Mouse (Mus musculus): Measurements from ENCODE around the gene Fbxw4. TPM values are rescaled to one million over a fixed set of nuclear protein-coding genes. Genes with fewer than 3 reads are reported as not detected.

Gene Fbxw4
- polyA plus RNA-seq (2014; fragmentation: Nextera tagmentation; extraction: Ambion mirVana), result 3.3 and 4.4 TPM in 2 replicates

GRCm38 (mm10) chr19:45659738-45660502 lies at the start of gene Fbxw4:
TSS of gene Fbxw4 (minus strand) at chr19:45660312.
- WGBS, result under 1% methylated on average over 75 of the region's 94 CpGs
- H3K9me3 ChIP-seq (ENCODE audit: control insufficient read depth, low read length), result no peaks in the 10 kb centered on the region
- H3K27me3 ChIP-seq (ENCODE audit: control insufficient read depth, insufficient read depth, low read length), result no peaks in the 10 kb centered on the region
- H3K36me3 ChIP-seq (ENCODE audit: control insufficient read depth, insufficient read depth, low read length), result no peaks in the 10 kb centered on the region
- H3K4me1 ChIP-seq (ENCODE audit: control insufficient read depth, insufficient read depth, low read length), result peaks cover 16% of the 10 kb centered on the region
- H3K9ac ChIP-seq (ENCODE audit: low read length), result peak within 1 kb of the TSS; percentile 97
- ATAC-seq (ENCODE audit: insufficient number of reproducible peaks, low FRiP score, low TSS enrichment, low read depth) (peak; percentile 72), DNase-seq (ENCODE audit: low spot score) (peak; percentile 79)
- H3K4me3 ChIP-seq (ENCODE audit: low read depth, low read length), result peak within 1 kb of the TSS; percentile 73
- peak within 1 kb of the TSS; percentile 90 for H3K27ac ChIP-seq (replicated peaks; ENCODE audit: low read depth, low read length)
- H3K4me2 ChIP-seq (ENCODE audit: low read depth, severe bottlenecking), result peak within 1 kb of the TSS; percentile 77

DNA sequence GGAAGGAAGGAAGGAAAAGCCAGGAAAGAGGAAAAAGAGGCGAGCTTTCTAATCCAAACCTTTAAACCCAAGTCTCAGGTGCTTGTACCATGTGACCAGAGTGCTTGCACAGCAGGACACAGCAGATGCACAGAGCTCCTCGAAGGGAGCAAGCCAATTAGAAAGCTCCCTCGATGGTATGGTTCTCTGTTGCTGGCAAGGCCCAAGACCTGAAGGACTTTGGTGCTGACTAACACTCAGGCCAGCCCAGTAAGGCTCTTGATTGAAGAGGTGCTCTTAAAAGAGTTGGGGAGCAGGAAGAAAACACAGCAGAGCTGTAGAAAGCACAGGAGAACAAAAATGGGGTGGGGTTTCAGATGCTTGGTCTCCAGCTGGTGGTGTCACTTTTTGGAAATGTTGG lies 48.6 kb upstream of the Fbxw4 start:
- H3K27ac ChIP-seq (replicated peaks; ENCODE audit: low read depth, low read length), result no peak overlapping the region
- H3K4me1 ChIP-seq (ENCODE audit: control insufficient read depth, insufficient read depth, low read length), result no peaks in the 10 kb centered on the region
- H3K27me3 ChIP-seq (ENCODE audit: control insufficient read depth, insufficient read depth, low read length), result no peaks in the 10 kb centered on the region
- H3K4me3 ChIP-seq (ENCODE audit: low read depth, low read length), result no peak overlapping the region
- H3K9me3 ChIP-seq (ENCODE audit: control insufficient read depth, low read length), result no peaks in the 10 kb centered on the region
- no peak overlapping the region for H3K4me2 ChIP-seq (ENCODE audit: low read depth, severe bottlenecking)
- H3K9ac ChIP-seq (ENCODE audit: low read length), result no peak overlapping the region
- 71% methylated on average over 3 of the region's 3 CpGs for WGBS
- no peak for DNase-seq (ENCODE audit: low spot score)
- H3K36me3 ChIP-seq (ENCODE audit: control insufficient read depth, insufficient read depth, low read length), result no peaks in the 10 kb centered on the region
- no peak for ATAC-seq (ENCODE audit: insufficient number of reproducible peaks, low FRiP score, low TSS enrichment, low read depth)

GRCm38 (mm10) chr19:45696281-45696600 lies 36.1 kb upstream of the Fbxw4 start:
- DNase-seq (ENCODE audit: low spot score) (no peak), ATAC-seq (ENCODE audit: insufficient number of reproducible peaks, low FRiP score, low TSS enrichment, low read depth) (no peak)
- Histone ChIP-seq H3K27ac (replicated peaks; ENCODE audit: low read depth, low read length) (no peak overlapping the region), H3K9ac (ENCODE audit: low read length) (no peak overlapping the region), H3K27me3 (ENCODE audit: control insufficient read depth, insufficient read depth, low read length) (no peaks in the 10 kb centered on the region), H3K4me2 (ENCODE audit: low read depth, severe bottlenecking) (no peak overlapping the region), H3K4me3 (ENCODE audit: low read depth, low read length) (no peak overlapping the region), H3K4me1 (ENCODE audit: control insufficient read depth, insufficient read depth, low read length) (peaks cover under 1% of the 10 kb centered on the region; the same call in 1 of the 2 replicates), H3K36me3 (ENCODE audit: control insufficient read depth, insufficient read depth, low read length) (no peaks in the 10 kb centered on the region), H3K9me3 (ENCODE audit: control insufficient read depth, low read length) (no peaks in the 10 kb centered on the region)
- WGBS, result 49% methylated on average over 6 of the region's 6 CpGs

- Histone ChIP-seq H3K4me1 (ENCODE audit: control insufficient read depth, insufficient read depth, low read length) (peaks cover 2% of the 10 kb centered on the region; the same call in 1 of the 2 replicates), H3K27me3 (ENCODE audit: control insufficient read depth, insufficient read depth, low read length) (no peaks in the 10 kb centered on the region), H3K4me3 (ENCODE audit: low read depth, low read length) (no peak overlapping the region), H3K4me2 (ENCODE audit: low read depth, severe bottlenecking) (no peak overlapping the region), H3K36me3 (ENCODE audit: control insufficient read depth, insufficient read depth, low read length) (no peaks in the 10 kb centered on the region), H3K27ac (replicated peaks; ENCODE audit: low read depth, low read length) (no peak overlapping the region), H3K9ac (ENCODE audit: low read length) (no peak overlapping the region), H3K9me3 (ENCODE audit: control insufficient read depth, low read length) (no peaks in the 10 kb centered on the region)
- 51% methylated on average over 25 of the region's 25 CpGs for WGBS
- DNase-seq (ENCODE audit: low spot score) (no peak), ATAC-seq (ENCODE audit: insufficient number of reproducible peaks, low FRiP score, low TSS enrichment, low read depth) (no peak)
Observed at GRCm38 (mm10) chr19:45695496-45696280, 35.6 kb upstream of the Fbxw4 start.

GRCm38 (mm10) chr19:45694056-45694455 lies 33.9 kb upstream of the Fbxw4 start:
- no peaks in the 10 kb centered on the region for H3K27me3 ChIP-seq (ENCODE audit: control insufficient read depth, insufficient read depth, low read length)
- peaks cover 6% of the 10 kb centered on the region for H3K4me1 ChIP-seq (ENCODE audit: control insufficient read depth, insufficient read depth, low read length)
- no peak for ATAC-seq (ENCODE audit: insufficient number of reproducible peaks, low FRiP score, low TSS enrichment, low read depth)
- DNase-seq (ENCODE audit: low spot score), result no peak
- H3K36me3 ChIP-seq (ENCODE audit: control insufficient read depth, insufficient read depth, low read length), result no peaks in the 10 kb centered on the region
- H3K4me2 ChIP-seq (ENCODE audit: low read depth, severe bottlenecking), result no peak overlapping the region
- H3K27ac ChIP-seq (replicated peaks; ENCODE audit: low read depth, low read length), result no peak overlapping the region
- H3K9me3 ChIP-seq (ENCODE audit: control insufficient read depth, low read length), result no peaks in the 10 kb centered on the region
- WGBS, result 45% methylated on average over 3 of the region's 3 CpGs
- H3K9ac ChIP-seq (ENCODE audit: low read length), result no peak overlapping the region
- H3K4me3 ChIP-seq (ENCODE audit: low read depth, low read length), result no peak overlapping the region

- Histone ChIP-seq H3K27ac (replicated peaks; ENCODE audit: low read depth, low read length) (no peak overlapping the region), H3K4me3 (ENCODE audit: low read depth, low read length) (no peak overlapping the region), H3K4me1 (ENCODE audit: control insufficient read depth, insufficient read depth, low read length) (peaks cover 6% of the 10 kb centered on the region), H3K36me3 (ENCODE audit: control insufficient read depth, insufficient read depth, low read length) (no peaks in the 10 kb centered on the region), H3K9ac (ENCODE audit: low read length) (no peak overlapping the region), H3K27me3 (ENCODE audit: control insufficient read depth, insufficient read depth, low read length) (no peaks in the 10 kb centered on the region), H3K9me3 (ENCODE audit: control insufficient read depth, low read length) (no peaks in the 10 kb centered on the region), H3K4me2 (ENCODE audit: low read depth, severe bottlenecking) (no peak overlapping the region)
- DNase-seq (ENCODE audit: low spot score), result no peak
- WGBS, result 86% methylated on average over 8 of the region's 8 CpGs
- no peak for ATAC-seq (ENCODE audit: insufficient number of reproducible peaks, low FRiP score, low TSS enrichment, low read depth)
Observed at GRCm38 (mm10) chr19:45692211-45692610, 32.1 kb upstream of the Fbxw4 start.

GRCm38 (mm10) chr19:45691001-45691535 lies 31.0 kb upstream of the Fbxw4 start:
- 46% methylated on average over 8 of the region's 8 CpGs for WGBS
- no peak overlapping the region for H3K27ac ChIP-seq (replicated peaks; ENCODE audit: low read depth, low read length)
- DNase-seq (ENCODE audit: low spot score), result peak; percentile 29
- H3K36me3 ChIP-seq (ENCODE audit: control insufficient read depth, insufficient read depth, low read length), result no peaks in the 10 kb centered on the region
- H3K4me3 ChIP-seq (ENCODE audit: low read depth, low read length), result no peak overlapping the region
- peaks cover 6% of the 10 kb centered on the region for H3K4me1 ChIP-seq (ENCODE audit: control insufficient read depth, insufficient read depth, low read length)
- no peak overlapping the region for H3K4me2 ChIP-seq (ENCODE audit: low read depth, severe bottlenecking)
- ATAC-seq (ENCODE audit: insufficient number of reproducible peaks, low FRiP score, low TSS enrichment, low read depth), result no peak
- no peaks in the 10 kb centered on the region for H3K27me3 ChIP-seq (ENCODE audit: control insufficient read depth, insufficient read depth, low read length)
- H3K9ac ChIP-seq (ENCODE audit: low read length), result no peak overlapping the region
- no peaks in the 10 kb centered on the region for H3K9me3 ChIP-seq (ENCODE audit: control insufficient read depth, low read length)

DNA sequence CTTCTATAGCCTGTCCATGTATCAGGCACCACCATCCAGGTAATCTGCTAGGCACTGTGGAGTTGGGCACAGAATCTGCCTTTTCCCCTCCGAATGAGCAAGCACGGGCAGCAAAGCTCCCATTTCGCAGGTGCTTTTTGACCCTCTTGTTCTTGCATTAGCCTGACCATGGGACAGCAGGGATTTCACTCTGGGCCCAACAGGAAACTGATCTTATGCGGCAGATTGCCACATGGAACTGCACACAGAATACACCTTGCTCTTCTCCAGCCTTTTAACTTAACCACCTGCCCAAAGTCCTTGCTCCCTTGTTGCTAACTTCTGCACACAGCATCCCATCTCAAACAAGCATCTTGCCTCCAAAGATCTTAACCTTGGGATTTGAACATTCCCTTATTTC lies 26.9 kb upstream of the Fbxw4 start:
- WGBS, result 71% methylated on average over 4 of the region's 4 CpGs
- H3K9me3 ChIP-seq (ENCODE audit: control insufficient read depth, low read length), result no peaks in the 10 kb centered on the region
- no peak overlapping the region for H3K4me3 ChIP-seq (ENCODE audit: low read depth, low read length)
- ATAC-seq (ENCODE audit: insufficient number of reproducible peaks, low FRiP score, low TSS enrichment, low read depth) (no peak), DNase-seq (ENCODE audit: low spot score) (no peak)
- no peak overlapping the region for H3K27ac ChIP-seq (replicated peaks; ENCODE audit: low read depth, low read length)
- no peaks in the 10 kb centered on the region for H3K36me3 ChIP-seq (ENCODE audit: control insufficient read depth, insufficient read depth, low read length)
- no peak overlapping the region for H3K9ac ChIP-seq (ENCODE audit: low read length)
- H3K27me3 ChIP-seq (ENCODE audit: control insufficient read depth, insufficient read depth, low read length), result no peaks in the 10 kb centered on the region
- H3K4me1 ChIP-seq (ENCODE audit: control insufficient read depth, insufficient read depth, low read length), result peaks cover 6% of the 10 kb centered on the region
- H3K4me2 ChIP-seq (ENCODE audit: low read depth, severe bottlenecking), result no peak overlapping the region
